Mouse (Mus musculus): Measurements from ENCODE around the gene Ston2.

DNA sequence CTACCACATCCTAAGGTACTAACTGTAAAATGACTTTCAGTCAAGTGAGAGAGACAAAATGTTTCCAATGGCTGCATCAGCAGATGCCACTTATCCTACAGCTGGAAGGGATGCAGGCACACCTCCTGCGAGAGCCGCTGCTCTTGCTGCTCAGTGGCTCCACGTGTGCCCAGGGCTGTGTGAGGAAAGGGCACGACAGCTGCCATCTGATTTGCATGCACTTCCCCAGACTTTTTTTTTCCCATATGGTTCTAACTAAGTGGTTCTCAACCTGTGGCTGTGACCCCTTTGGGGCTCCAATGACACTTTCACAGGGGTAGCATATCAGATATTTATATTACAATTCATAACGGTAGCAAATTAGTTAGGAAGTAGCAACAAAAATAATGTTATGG lies 45.7 kb upstream of the Ston2 start:
- TF ChIP-seq POLR2A (IDR thresholded peaks at IDR 0.05; ENCODE audit: insufficient read length, low read depth) = no peak
- no peak for TF ChIP-seq MYOG (IDR thresholded peaks at IDR 0.05; ENCODE audit: control insufficient read depth in 1 of 3, insufficient read depth in 1 of 3, insufficient read length in 2 of 3, low read depth in 2 of 3)
- TF ChIP-seq E2F4 (IDR thresholded peaks at IDR 0.05; ENCODE audit: insufficient read depth) = no peak
- TF ChIP-seq REST (IDR thresholded peaks at IDR 0.05; ENCODE audit: insufficient read depth, insufficient read length) = no peak
- no peak for TF ChIP-seq TCF12 (IDR thresholded peaks at IDR 0.05; ENCODE audit: insufficient read depth, poor library complexity, severe bottlenecking)
- no peak for TF ChIP-seq SRF (IDR thresholded peaks at IDR 0.05; ENCODE audit: control insufficient read depth, insufficient read length, low read depth)
